Mouse (Mus musculus): ENCODE data around the gene Tmem259. TPM values are rescaled to one million over a fixed set of nuclear protein-coding genes. Genes with fewer than 3 reads are reported as not detected.
A peak's percentile ranks its signal among the peaks of the same experiment; 100 is the strongest.

Gene Tmem259
- total and polyA plus RNA-seq, 3 experiments: 41.6 to 264 (median 79.8) TPM

DNA sequence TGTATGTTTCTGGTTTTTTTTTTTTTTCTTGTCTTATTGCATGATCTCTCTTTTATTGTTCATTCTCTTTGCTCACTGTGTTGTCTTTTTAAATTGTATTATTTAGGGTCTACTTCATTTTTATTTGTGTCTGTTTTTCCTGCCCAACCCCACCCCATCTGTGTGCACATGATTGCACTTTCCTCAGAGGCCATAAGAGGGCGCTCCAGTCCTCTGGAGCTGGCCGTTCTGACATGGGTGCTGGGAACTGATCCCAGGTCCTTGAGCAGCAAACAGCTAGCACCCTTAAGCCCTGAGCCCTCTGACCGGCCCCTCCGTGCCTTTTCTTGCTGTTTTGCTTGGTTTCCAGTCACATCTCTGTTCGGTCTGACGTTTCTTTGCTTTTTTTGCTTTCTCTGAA is 7.4 kb upstream of the Tmem259 start:
- no peak overlapping the region for H3K4me3 ChIP-seq (ENCODE audit: low read depth, low read length)
- no peak for TF ChIP-seq GATA2 (IDR thresholded peaks at IDR 0.05; ENCODE audit: borderline replicate concordance, low read depth, low read length)
- no peak for TF ChIP-seq TAL1 (conservative IDR thresholded peaks at IDR 0.05; ENCODE audit: low read depth, low read length)
- no peak for TF ChIP-seq POLR2AphosphoS5 (IDR thresholded peaks at IDR 0.05; ENCODE audit: insufficient replicate concordance, low read depth, low read length)
- TF ChIP-seq CTCF (IDR thresholded peaks at IDR 0.05; ENCODE audit: low read depth, low read length): no peak
- TF ChIP-seq GATA1 (IDR thresholded peaks at IDR 0.05; ENCODE audit: borderline replicate concordance, low read length): no peak
- ATAC-seq (ENCODE audit: extremely low read depth, insufficient number of reproducible peaks, low FRiP score, poor library complexity, severe bottlenecking) (no peak), DNase-seq (ENCODE audit: low spot score) (no peak)
- H3K4me1 ChIP-seq (ENCODE audit: insufficient read depth, low read depth, low read length): peaks cover 69% of the 10 kb centered on the region
- peaks cover 11% of the 10 kb centered on the region; the same call in 1 of the 2 replicates for H3K27me3 ChIP-seq (ENCODE audit: insufficient read depth, low read length)
- H3K36me3 ChIP-seq (replicated peaks): peaks cover 24% of the 10 kb centered on the region
- peaks cover 12% of the 10 kb centered on the region for H3K9me3 ChIP-seq (replicated peaks)

DNA sequence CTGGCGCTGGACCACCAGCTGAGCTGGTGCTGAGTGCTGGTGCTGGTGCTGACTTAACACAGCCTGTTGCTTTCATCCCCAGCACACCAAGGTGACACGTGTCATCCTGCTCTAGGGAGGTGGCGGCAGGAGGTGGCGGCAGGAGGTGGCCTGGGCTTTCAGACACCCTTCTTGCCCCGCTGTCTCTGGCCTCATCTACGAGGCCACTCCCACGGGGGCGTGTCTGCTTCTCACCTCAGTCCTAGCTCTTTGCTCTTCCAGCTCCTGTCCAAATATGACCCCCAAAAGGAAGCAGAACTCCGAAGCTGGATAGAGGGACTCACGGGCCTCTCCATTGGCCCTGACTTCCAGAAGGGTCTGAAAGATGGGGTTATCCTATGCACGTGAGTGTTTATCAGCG is 7.0 kb upstream of the Tmem259 start:
- H3K4me1 ChIP-seq (ENCODE audit: insufficient read depth, low read depth, low read length): peaks cover 73% of the 10 kb centered on the region
- peaks cover 24% of the 10 kb centered on the region for H3K36me3 ChIP-seq (replicated peaks)
- H3K4me3 ChIP-seq (ENCODE audit: low read depth, low read length): no peak overlapping the region
- peaks cover 12% of the 10 kb centered on the region for H3K9me3 ChIP-seq (replicated peaks)
- ATAC-seq (ENCODE audit: extremely low read depth, insufficient number of reproducible peaks, low FRiP score, poor library complexity, severe bottlenecking) (no peak), DNase-seq (ENCODE audit: low spot score) (no peak)
- peaks cover 11% of the 10 kb centered on the region; the same call in 1 of the 2 replicates for H3K27me3 ChIP-seq (ENCODE audit: insufficient read depth, low read length)
- TF ChIP-seq TAL1 (conservative IDR thresholded peaks at IDR 0.05; ENCODE audit: low read depth, low read length) (no peak), GATA1 (IDR thresholded peaks at IDR 0.05; ENCODE audit: borderline replicate concordance, low read length) (no peak), CTCF (IDR thresholded peaks at IDR 0.05; ENCODE audit: low read depth, low read length) (no peak), GATA2 (IDR thresholded peaks at IDR 0.05; ENCODE audit: borderline replicate concordance, low read depth, low read length) (no peak), POLR2AphosphoS5 (IDR thresholded peaks at IDR 0.05; ENCODE audit: insufficient replicate concordance, low read depth, low read length) (no peak)

DNA sequence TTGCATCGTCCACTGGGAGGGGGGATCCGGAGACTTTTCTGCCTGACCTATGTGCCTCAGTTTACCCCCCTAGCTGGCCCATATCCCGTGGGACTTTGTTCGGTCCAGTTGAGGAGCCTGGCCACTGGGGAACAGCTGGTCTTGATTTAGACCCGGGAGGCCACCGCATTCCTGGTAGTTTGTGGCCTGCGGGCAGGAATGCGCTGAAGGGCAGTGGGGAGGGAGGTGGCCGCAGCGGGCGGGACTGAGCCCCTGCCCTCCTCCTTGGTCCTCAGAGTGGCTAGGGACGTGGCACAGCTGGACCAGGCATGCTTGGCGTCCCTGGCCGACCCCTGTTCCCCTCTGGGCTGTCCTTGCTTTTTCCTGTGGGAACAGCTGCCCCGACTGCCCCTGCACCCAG is 5.7 kb upstream of the Tmem259 start:
- ATAC-seq (ENCODE audit: extremely low read depth, insufficient number of reproducible peaks, low FRiP score, poor library complexity, severe bottlenecking) (no peak), DNase-seq (ENCODE audit: low spot score) (no peak)
- TF ChIP-seq GATA1 (IDR thresholded peaks at IDR 0.05; ENCODE audit: borderline replicate concordance, low read length) (no peak), GATA2 (IDR thresholded peaks at IDR 0.05; ENCODE audit: borderline replicate concordance, low read depth, low read length) (no peak), TAL1 (conservative IDR thresholded peaks at IDR 0.05; ENCODE audit: low read depth, low read length) (no peak), POLR2AphosphoS5 (IDR thresholded peaks at IDR 0.05; ENCODE audit: insufficient replicate concordance, low read depth, low read length) (no peak), CTCF (IDR thresholded peaks at IDR 0.05; ENCODE audit: low read depth, low read length) (no peak)
- H3K9me3 ChIP-seq (replicated peaks): peaks cover 12% of the 10 kb centered on the region
- H3K4me3 ChIP-seq (ENCODE audit: low read depth, low read length): no peak overlapping the region
- H3K4me1 ChIP-seq (ENCODE audit: insufficient read depth, low read depth, low read length): peaks cover 68% of the 10 kb centered on the region
- peaks cover 11% of the 10 kb centered on the region; the same call in 1 of the 2 replicates for H3K27me3 ChIP-seq (ENCODE audit: insufficient read depth, low read length)
- peaks cover 24% of the 10 kb centered on the region for H3K36me3 ChIP-seq (replicated peaks)

DNA sequence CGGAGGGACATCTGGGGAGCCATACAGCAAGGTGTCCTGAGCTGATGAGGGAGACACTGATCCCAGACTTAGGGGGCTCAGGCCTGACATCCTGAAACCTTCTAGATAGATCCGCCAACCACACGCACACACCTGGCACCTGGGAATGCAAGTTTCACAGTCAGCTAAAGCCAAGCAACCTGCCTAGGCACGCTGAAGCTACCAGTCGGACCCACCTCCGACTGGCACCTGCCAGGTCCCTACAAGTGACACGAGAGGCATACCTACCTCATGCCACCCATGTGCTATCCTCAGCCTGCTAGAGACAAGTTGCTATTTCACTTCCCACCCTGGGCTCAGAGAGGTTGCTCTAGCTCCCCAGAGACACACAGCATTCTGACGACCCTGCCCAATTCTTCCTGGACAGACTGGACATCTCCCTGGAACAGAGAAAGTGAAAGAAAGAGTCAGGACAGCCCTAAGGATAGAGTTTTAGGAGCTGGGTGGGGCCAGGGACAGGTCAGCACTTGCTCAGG is 5.2 kb upstream of the Tmem259 start:
- H3K9me3 ChIP-seq (replicated peaks): peaks cover 12% of the 10 kb centered on the region
- TF ChIP-seq POLR2AphosphoS5 (IDR thresholded peaks at IDR 0.05; ENCODE audit: insufficient replicate concordance, low read depth, low read length) (no peak), GATA1 (IDR thresholded peaks at IDR 0.05; ENCODE audit: borderline replicate concordance, low read length) (no peak), GATA2 (IDR thresholded peaks at IDR 0.05; ENCODE audit: borderline replicate concordance, low read depth, low read length) (no peak), CTCF (IDR thresholded peaks at IDR 0.05; ENCODE audit: low read depth, low read length) (no peak), TAL1 (conservative IDR thresholded peaks at IDR 0.05; ENCODE audit: low read depth, low read length) (no peak)
- peaks cover 11% of the 10 kb centered on the region; the same call in 1 of the 2 replicates for H3K27me3 ChIP-seq (ENCODE audit: insufficient read depth, low read length)
- H3K4me3 ChIP-seq (ENCODE audit: low read depth, low read length): peak overlapping the region; percentile 73; the same call in 1 of the 2 replicates
- no peak for DNase-seq (ENCODE audit: low spot score)
- H3K36me3 ChIP-seq (replicated peaks): peaks cover 22% of the 10 kb centered on the region
- ATAC-seq (ENCODE audit: extremely low read depth, insufficient number of reproducible peaks, low FRiP score, poor library complexity, severe bottlenecking): no peak
- H3K4me1 ChIP-seq (ENCODE audit: insufficient read depth, low read depth, low read length): peaks cover 66% of the 10 kb centered on the region

DNA sequence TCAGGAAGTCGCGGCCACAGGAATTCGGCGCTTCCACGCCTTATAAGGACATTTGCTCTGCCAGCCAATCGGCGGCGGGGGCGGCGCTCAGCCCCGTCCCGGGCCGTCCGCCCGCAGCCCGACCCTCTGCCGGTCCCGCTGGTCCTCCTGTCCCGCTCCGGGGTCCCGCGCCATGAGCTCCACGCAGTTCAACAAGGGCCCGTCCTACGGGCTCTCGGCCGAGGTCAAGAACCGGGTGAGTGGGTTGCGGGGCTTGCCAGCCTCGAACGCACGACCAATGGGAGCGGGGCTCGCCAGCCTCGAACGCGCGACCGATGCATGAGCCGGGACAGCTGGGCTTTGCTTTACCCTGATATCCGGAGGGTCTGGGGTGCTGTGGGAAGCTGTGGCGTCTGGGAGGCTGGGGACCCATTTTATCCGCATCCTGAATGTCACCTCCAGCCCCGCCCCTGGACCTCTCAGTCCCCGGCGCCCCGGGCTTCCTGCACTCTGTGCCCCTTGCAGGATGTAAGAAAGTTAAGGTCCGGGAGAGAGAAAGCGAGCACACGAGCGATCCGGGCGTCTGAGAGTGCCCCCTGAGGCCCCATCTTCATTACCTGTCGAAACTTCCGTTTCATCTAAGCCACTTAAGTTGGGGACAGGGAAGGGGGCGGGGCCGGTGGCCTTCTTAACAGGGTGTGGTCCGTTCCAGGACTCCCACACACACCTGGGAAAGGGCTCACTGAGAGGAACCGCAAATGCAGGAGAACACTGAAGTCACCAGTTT is 4.6 kb upstream of the Tmem259 start, which contains the start of gene Cnn2:
Cnn2 (plus strand) TSS at position 79 of the 766 bp plus-strand sequence.
- peaks cover 19% of the 10 kb centered on the region for H3K36me3 ChIP-seq (replicated peaks)
- H3K27me3 ChIP-seq (ENCODE audit: insufficient read depth, low read length): peaks cover 11% of the 10 kb centered on the region; the same call in 1 of the 2 replicates
- peak within 1 kb of the TSS; percentile 73 for H3K4me3 ChIP-seq (ENCODE audit: low read depth, low read length)
- no peak for ATAC-seq (ENCODE audit: extremely low read depth, insufficient number of reproducible peaks, low FRiP score, poor library complexity, severe bottlenecking)
- TF ChIP-seq POLR2AphosphoS5 (IDR thresholded peaks at IDR 0.05; ENCODE audit: insufficient replicate concordance, low read depth, low read length) (no peak), GATA1 (IDR thresholded peaks at IDR 0.05; ENCODE audit: borderline replicate concordance, low read length) (no peak), TAL1 (conservative IDR thresholded peaks at IDR 0.05; ENCODE audit: low read depth, low read length) (no peak), GATA2 (IDR thresholded peaks at IDR 0.05; ENCODE audit: borderline replicate concordance, low read depth, low read length) (no peak), CTCF (IDR thresholded peaks at IDR 0.05; ENCODE audit: low read depth, low read length) (no peak)
- peaks cover 64% of the 10 kb centered on the region for H3K4me1 ChIP-seq (ENCODE audit: insufficient read depth, low read depth, low read length)
- peaks cover 12% of the 10 kb centered on the region for H3K9me3 ChIP-seq (replicated peaks)
- peak; percentile 48 for DNase-seq (ENCODE audit: low spot score)
